Mouse (Mus musculus) bone marrow, adult 2 months (tissue): ENCODE data around the gene Smoc2.

ENCODE experiments used
- CTCF ChIP-seq: fragments of 200-500 bp; IDR thresholded peaks from 2 replicates; pipeline ENCODE4 v1.5.1; 2011; ENCODE audit warnings: low read length, control low read depth; ENCODE audit not compliant: control insufficient read depth, insufficient read depth
- POLR2A ChIP-seq: fragments of 200-500 bp; IDR thresholded peaks from 2 replicates; pipeline ENCODE4 v1.6.1; 2011; ENCODE audit warnings: low read depth, mild to moderate bottlenecking, control low read depth, low read length, borderline replicate concordance; ENCODE audit not compliant: control insufficient read depth

DNA sequence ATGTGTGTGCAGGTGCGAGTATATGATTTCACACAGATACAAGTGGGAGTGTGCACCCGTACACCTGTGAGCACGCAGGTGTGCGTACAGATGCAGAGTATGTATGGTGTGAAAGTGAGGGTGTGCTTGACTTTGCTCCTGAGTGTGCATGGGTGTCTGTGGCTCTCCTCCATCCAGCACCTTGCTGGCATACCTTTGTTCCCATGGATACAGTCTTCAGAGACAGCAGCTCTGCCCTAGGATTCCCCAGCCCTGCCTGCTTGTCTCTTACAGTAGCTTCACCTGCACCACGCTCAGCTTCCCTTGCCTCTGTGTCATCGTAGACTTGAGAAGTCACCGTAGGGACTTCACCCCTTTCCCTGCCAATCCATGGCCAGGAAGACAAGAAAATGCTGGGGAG is 51.2 kb downstream of the Smoc2 start:
- TF ChIP-seq POLR2A: no peak
- no peak for TF ChIP-seq CTCF
